Mouse (Mus musculus) embryonic stem cell, embryonic (primary cell): ENCODE measurements at regions not wholly inside any gene's neighbourhood (a gene's known extent, or its start where the extent isn't known, plus 50 kb on each side); places are given as distances from the start of the nearest gene placed in this dataset.

Experiments
- CTCF ChIA-PET, 4 experiments: fragments of 300-600 bp in 2 of 4; fragments of 350-600 bp in 2 of 4; sonication (Branson Sonifier 250); formaldehyde crosslinking; loops; one replicate each; lab custom pipeline; 2022; ENCODE audit warnings: inconsistent platforms in 2 of 4; lab: Charles Lee
- POLR2A ChIA-PET, 4 experiments: fragments of 300-600 bp in 2 of 4; fragments of 350-600 bp in 2 of 4; sonication (Branson Sonifier 250); formaldehyde crosslinking; loops; one replicate each; lab custom pipeline; 2022; ENCODE audit warnings: antibody characterized with exemption in 4 of 4, inconsistent platforms in 1 of 4; lab: Charles Lee

DNA sequence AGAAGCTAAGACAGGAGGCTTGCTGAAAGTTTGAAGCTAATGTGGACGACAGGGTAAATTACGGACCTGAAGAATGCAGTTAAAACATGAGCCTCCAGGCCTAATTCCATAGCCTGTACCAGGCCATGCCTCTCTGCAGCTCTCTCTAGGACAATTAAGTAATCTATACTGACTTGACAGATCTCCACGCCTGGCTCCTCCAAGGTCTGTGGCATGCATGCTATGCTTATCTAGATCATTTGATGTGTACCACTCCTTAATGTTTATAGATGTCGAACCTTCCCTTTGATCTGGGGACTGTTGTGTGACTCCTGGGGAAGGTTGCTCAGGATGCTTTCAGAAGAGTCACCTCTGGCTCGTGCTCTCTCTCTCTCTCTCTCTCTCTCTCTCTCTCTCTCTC, 62.2 kb upstream of the Cd55 start:
- ChIA-PET CTCF (no interaction called here), POLR2A (interaction anchor here in 1 of 4 experiments (0.6 to 1.6 kb wide), 2 partner anchors 21 to 62 kb away, joined by 3 to 5 read pairs; partner anchors contain the start of gene Cd55)

DNA sequence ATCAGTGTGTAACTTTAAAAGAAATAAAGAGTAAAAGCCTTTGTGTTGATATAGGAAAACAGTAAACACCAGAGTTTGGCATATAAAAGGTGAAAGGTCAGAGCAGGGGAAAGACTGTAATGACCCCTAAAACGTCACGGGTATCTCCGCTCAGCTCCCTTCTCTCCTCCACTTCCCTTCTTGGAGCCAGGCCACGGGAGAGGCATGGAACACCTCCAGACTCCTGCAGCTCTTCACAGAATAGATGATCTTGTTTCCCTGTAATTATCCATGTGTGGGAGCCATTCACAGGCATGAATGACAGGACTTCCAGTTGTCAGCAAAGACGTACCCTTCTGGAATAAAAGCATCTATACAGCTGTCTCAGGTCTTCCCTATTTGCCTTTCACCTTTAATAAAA, 55.3 kb upstream of the Cd55 start:
- CTCF ChIA-PET = no interaction called here
- POLR2A ChIA-PET = interaction anchor here in 1 of 4 experiments (0.7 kb wide), 1 partner anchor 198 kb away, joined by 3 read pairs; the partner anchor contains the start of gene Gm29427

DNA sequence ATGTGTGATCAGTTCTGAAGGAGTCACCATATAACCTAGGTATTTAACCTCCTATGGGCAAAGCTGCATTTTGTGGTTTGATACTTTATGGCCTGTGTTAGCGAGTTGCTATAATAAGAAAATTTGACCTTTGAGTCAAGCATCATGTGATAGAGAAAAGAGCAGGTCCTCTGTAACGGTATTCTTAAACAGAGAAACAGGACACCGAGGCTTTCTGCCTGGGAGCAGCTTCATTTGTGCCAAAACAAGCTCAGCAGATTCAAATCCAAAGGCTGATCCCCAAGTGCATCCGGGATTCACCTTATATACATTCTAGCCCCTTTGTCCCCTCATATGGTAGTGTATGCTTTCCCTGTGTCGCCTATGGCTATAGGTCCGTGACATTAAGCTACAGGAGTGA, 54.1 kb upstream of the Cd55 start:
- ChIA-PET CTCF (interaction anchor here in 1 of 4 experiments (0.6 kb wide), 1 partner anchor 241 kb away, joined by 4 read pairs; no protein-coding TSS in a partner anchor), POLR2A (no interaction called here)

DNA sequence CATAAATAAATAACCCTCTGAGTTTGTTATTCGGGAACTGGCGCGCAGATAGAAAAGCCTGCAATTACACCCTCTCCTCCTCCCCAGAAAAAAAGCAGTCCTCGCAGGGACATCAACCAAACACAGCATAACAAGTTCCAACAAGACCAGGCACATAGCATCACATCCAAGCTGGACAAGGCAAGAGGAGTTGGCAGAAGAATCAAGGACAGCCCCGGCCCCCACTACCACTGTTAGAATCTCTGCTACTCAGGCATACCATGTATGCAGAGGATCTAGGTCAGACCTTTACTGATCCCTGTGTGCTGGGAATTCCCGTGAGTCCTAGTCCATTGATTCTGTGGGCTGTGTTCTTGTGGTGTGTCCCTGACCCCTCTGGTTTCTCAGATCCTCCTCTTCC, 52.8 kb upstream of the Cd55 start:
- ChIA-PET CTCF (interaction anchor here in 1 of 4 experiments (0.6 kb wide), 1 partner anchor 639 kb away, joined by 5 read pairs; no protein-coding TSS in a partner anchor), POLR2A (interaction anchor here in 2 of 4 experiments (0.6 to 1.3 kb wide), 2 partner anchors 52 to 510 kb away, joined by 3 to 4 read pairs; partner anchors contain the start of gene Cd55 (in 1 of the 2))

DNA sequence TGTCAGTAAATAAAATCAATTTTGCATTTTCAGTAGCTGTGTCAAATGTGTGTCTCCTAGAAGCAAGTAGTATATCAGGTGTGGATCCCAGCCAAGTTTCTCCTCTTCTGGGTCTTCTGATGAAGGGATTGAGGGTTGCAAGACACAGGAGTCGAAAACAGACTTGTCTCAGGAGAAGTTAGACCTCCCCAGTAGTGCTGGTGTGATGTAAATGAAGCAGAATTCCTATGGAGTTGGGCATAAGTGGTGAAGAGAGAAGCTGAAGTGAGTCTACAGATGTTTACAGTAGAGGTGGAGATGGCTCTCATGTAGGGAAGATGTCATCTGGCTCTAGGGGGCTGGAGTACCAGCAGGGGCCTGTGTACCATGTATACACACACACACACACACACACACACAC, 50.9 kb upstream of the Cd55 start:
- POLR2A ChIA-PET = no interaction called here
- CTCF ChIA-PET = no interaction called here

DNA sequence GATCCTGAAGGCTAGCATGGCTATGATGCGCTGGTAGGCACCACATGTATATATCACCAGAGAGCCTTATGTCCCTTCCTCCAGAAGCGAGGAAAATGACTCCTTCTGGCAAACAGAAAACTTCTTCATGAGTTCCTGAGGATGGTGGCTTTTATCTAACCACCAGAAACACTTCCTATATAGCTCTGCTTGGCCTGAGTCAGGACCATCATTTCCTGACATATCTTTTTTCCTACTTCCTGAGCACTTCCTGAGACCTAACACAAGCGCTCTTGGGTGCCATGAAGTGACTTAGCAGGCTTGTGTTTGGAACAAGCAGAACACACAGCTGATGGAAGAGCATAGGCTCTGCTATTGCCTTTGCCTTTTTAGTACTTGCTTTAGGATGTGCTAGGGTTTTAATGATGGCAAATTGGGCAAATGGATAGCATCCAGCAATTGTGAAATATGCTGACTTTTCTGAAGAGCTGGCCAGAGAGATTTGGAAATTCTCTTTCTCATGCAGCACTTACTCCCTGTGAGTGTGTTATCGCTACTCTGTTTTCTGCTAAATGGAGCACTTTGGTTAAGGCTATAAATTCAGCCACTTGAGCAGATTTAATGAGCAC, 50.4 kb upstream of the Cd55 start:
- POLR2A ChIA-PET = no interaction called here

More for the DNA sequence above, 50.4 kb upstream of the Cd55 start:
- CTCF ChIA-PET = interaction anchor here in 1 of 4 experiments (0.5 kb wide), 1 partner anchor 1963 kb away, joined by 4 read pairs; no protein-coding TSS in a partner anchor
